Mouse (Mus musculus) gonadal fat pad, adult 2 months (tissue): ENCODE data around the gene Foxr2. TPM values are rescaled to one million over a fixed set of nuclear protein-coding genes. Genes with fewer than 3 reads are reported as not detected.

ENCODE experiments used
- DNase-seq: peaks from one replicate; pipeline ENCODE4 v3.0.0-alpha.2; 2012; ENCODE audit warnings: low read depth
- polyA plus RNA-seq: library from polyadenylated mRNA; depleted of rRNA; stranded (reverse); fragments of >200 nt; gene quantifications from 2 replicates; pipeline ENCODE4 v1.2.3, GENCODE M21; 2012; rRNA removed

Foxr2 gene
- 0.04 TPM in 1 of 2 replicates, not detected in the other for polyA plus RNA-seq

DNA sequence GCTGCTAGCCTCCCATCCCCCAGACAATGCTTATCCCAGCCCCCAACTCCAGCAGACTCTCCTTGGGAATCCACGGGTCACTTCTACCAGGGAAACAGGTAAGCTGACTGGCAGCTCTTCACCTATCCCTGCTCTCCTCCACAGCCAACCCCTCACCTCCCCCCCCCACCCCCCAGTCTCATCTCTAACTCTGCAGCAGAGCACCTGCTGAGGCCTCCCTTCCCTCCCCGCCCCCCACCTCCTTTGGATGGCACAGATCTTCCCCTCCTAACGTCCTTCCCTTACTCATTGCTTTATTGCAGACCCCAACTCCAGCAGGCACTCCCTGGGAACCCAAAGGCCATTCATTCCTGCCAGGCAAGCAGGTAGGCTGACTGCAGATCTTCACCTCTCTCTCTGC lies at the start of gene Foxr2:
Gene Foxr2, plus strand, starts transcription at position 301 of the 400 bp plus-strand sequence.
- DNase-seq: no peak

DNA sequence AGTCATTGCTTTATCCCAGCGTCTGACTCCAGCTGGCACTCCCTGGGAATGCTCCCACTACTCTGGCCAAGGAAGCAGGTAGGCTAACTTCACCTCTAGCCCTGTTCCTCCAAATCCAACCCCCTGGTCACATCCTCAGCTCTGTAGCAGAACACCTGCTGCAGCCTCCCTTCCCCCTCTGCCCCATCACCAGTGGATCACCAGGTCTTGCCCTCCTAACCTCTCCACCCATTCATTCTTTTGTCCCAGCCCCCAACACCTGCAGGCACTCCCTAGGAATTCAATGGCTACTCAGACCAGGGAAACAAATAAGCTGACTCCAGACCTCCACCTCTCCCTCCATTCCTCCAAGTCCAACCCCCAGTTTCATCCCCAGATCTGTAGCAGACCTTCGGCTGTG lies 427 bp downstream of the Foxr2 start:
- no peak for DNase-seq

DNA sequence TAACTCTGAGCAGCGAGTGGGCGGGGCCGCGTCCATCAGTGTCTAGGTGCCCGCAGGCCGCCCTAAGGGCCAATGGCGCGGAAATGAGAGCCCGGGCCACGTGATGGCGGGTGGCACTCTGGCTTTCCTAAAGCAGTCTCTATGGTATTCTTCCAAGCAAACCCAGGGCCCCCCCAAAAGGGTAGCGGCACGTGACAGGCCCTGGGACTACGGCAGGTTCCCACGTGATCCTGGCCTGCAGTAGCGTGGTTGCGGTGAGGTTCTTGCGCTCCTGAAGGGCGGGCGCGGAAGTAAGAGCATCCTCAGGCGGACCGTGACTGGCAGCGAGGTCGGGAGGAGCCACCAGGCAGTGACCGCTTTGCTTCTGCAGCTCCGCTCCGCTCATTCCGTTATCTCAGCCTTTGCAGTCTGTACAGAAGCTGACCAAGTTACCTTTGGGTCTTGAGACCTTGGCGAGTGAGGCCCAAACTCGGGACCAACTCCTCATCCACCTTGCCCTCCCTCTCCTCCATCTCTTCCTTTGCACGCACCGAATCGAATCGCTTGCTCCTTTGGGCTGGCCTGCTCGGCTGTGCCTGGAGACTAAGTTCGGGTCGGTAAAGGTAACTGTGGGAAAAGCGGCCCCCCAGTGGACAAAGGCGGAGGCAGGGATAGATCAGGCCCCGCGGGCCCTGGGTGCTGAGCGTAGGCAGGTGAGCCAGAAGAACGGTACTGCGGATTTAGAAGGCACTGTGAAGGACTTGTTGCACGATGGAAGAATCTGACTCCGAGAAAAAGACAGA lies 21.3 kb downstream of the Foxr2 start, which contains the start of gene Rragb:
Gene Rragb, plus strand, starts transcription at position 248 of the 782 bp plus-strand sequence.
- DNase-seq: no peak

DNA sequence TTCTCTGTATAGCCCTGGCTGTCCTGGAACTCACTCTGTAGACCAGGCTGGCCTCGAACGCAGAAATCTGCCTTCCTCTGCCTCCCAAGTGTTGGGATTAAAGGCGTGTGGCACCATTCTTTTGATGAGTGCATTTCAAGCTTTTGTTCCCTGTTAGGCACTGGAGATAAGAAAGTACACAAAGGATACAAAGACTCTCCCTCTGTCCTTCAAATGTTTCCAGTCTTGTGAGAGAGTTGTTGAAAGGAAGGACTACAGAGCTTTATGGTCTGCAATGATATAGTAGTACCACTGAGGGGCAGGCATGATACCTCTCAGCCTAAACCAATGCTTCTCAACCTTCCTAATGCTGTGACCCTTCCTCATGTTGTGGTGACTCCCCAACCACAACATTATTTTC lies 24.1 kb downstream of the Foxr2 start:
- DNase-seq: no peak

DNA sequence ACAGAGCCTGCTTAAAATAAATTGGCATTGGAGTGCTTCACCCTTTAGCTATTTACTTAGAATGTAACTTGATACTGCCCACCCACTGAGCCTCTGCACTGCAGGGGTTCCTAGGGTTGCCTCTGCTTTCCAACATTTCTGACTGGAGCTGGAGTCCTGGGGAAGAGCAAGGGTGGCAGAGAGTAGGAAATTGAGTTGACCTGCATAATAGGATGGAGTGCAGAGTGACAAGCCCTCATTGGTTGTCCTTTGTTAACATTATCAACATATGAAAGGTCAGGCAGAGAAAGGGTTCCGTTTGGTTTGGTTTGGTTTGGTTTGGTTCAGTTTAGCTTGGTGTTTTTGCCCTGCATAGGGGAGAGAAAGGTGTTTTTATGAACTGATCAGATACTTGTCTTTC lies 33.2 kb downstream of the Foxr2 start:
- no peak for DNase-seq

DNA sequence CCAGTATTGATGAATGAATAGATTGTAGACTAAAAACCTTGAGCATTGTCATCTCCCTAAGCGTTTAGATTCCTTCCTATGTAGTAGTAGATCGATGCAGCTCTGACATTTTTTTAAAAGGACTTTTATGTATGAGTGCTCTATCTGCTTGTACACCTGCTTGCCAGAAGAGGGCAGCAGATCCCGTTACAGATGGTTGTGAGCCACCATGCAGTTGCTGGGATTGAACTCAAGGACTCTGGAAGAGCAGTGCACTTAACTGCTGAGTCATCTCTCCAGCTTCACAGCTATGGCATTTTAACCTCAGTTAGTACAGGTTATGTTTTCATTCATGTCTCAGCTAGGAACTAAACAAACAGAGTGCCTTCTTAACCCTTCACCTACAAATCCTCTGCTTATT lies 36.7 kb downstream of the Foxr2 start:
- no peak for DNase-seq

DNA sequence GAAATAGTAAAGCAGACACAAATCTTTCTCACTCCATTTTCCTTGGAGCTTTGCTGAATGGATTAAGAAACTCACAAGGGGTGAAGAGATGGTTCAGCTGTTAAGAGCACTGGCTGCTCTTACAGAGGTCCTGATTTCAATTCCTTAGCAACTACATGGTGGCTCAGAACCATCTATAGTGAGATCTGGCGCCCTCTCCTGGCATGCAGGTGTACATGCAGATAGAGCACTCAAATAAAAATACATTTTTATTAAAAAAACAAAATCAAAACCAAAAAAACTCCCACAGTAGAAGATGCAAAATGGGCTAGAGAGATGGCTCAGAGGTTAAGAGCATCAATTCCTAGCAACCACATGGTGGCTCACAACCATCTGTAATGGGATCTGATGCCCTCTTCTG lies 56.2 kb downstream of the Foxr2 start:
- no peak for DNase-seq

DNA sequence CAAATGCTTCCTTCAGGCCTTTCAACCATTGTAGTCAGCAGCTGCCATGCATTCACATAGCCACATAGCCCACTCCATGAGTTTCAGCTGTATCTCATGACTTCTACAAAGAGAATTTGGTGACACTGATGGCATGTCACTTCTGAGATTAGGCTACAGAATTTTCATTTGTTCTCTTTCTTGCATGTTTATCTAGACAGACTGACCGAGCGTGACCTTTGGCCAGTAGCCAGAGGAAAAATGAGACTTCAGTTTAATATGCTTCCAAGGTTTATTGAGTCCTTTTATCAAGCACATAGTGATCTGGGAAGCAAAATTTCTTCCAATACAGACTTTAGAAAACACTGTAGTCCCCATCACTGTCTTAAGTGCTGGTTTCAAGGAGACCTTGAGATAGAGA lies 63.6 kb downstream of the Foxr2 start:
- DNase-seq: no peak

Other genes with a start within 250 kb of the Foxr2 start
- 0.70 and 1.1 TPM in 2 replicates for gene Usp51, start 112.3 kb upstream of the Foxr2 start, polyA plus RNA-seq
- gene Mageh1, start 81.2 kb upstream of the Foxr2 start, polyA plus RNA-seq: 14.4 and 21.5 TPM in 2 replicates
- gene Rragb, start 21.2 kb downstream of the Foxr2 start, polyA plus RNA-seq: 5.3 and 8.1 TPM in 2 replicates
- 0.89 and 0.98 TPM in 2 replicates for gene Klf8, start 118.7 kb downstream of the Foxr2 start, polyA plus RNA-seq